Mouse (Mus musculus) bone marrow, adult 2 months (tissue): ENCODE measurements around the gene Cdh11. TPM values are rescaled to one million over a fixed set of nuclear protein-coding genes. Genes with fewer than 3 reads are reported as not detected.

ENCODE experiments used
- H3K27ac ChIP-seq: fragments of 200-500 bp; 2 replicates; pipeline ENCODE4 v1.5.1; 2012; ENCODE audit warnings: low read depth, mild to moderate bottlenecking, control low read depth, inconsistent platforms, low read length; ENCODE audit not compliant: control insufficient read depth, poor library complexity, insufficient read depth
- H3K4me1 ChIP-seq: fragments of 200-500 bp; 2 replicates; pipeline ENCODE4 v1.6.1; 2011; ENCODE audit warnings: low read length; ENCODE audit not compliant: control insufficient read depth, insufficient read depth
- H3K4me3 ChIP-seq: fragments of 200-500 bp; replicated peaks from 2 replicates; pipeline ENCODE3; 2011; ENCODE audit warnings: mild to moderate bottlenecking, low read depth, low read length, control low read depth; ENCODE audit not compliant: control insufficient read depth
- CTCF ChIP-seq: fragments of 200-500 bp; IDR thresholded peaks from 2 replicates; pipeline ENCODE4 v1.5.1; 2011; ENCODE audit warnings: low read length, control low read depth; ENCODE audit not compliant: control insufficient read depth, insufficient read depth
- POLR2A ChIP-seq: fragments of 200-500 bp; IDR thresholded peaks from 2 replicates; pipeline ENCODE4 v1.6.1; 2011; ENCODE audit warnings: low read depth, mild to moderate bottlenecking, control low read depth, low read length, borderline replicate concordance; ENCODE audit not compliant: control insufficient read depth
- WGBS: fragments of 180-500 bp; shearing (Covaris S2); methylation state at CpG from one replicate; pipeline ENCODE4 v1.1.7; 2018; 5-methylcytosine and 5-hydroxymethylcytosine counted together
- polyA plus RNA-seq: library from polyadenylated mRNA; stranded (reverse); fragments of >200 nt; gene quantifications from 2 replicates; pipeline ENCODE4 v1.2.4, GENCODE M21; 2011; ENCODE audit warnings: low replicate concordance; ENCODE audit not compliant: missing spikeins, insufficient read depth, insufficient read length

Cdh11 gene
- polyA plus RNA-seq, 1 experiment = 6.5 TPM

DNA sequence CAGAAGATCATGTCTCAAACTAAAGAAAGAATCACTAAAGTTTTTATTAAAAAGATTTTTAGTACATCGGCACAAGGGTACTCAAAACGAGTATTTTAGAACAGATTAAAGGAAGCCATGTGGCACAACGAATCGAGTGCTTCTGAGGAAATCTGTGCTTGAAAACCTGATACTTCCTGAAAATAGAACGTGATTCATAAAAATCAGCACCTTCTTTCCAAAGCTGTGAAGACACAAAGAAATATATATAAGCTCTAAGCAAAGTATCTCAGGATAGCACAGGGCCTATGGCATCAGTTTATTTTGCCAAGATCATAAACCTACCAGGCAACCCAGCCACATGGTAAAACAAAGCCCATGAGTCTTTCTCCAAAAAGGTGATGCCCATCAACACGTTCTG lies 191.5 kb downstream of the Cdh11 start:
- Histone ChIP-seq H3K4me1 (no peaks in the 10 kb centered on the region), H3K4me3 (no peak overlapping the region), H3K27ac (no peak overlapping the region)
- 71% methylated on average over 6 of the region's 6 CpGs for WGBS
- TF ChIP-seq POLR2A = no peak
- TF ChIP-seq CTCF = no peak
